Mouse (Mus musculus) kidney, adult 2 months (tissue): ENCODE results near the gene Abhd2.

Experiments
- CTCF ChIP-seq: fragments of 200-500 bp; conservative IDR thresholded peaks from 2 replicates; pipeline ENCODE4 v1.5.1; 2011; ENCODE audit warnings: low read depth, mild to moderate bottlenecking, control low read depth, low read length, moderate library complexity, mixed read lengths; ENCODE audit not compliant: insufficient read depth, insufficient read length
- POLR2A ChIP-seq: fragments of 200-500 bp; IDR thresholded peaks from one replicate; pipeline ENCODE4 v1.6.1; 2011; ENCODE audit warnings: low read depth, low read length, control low read depth

- TF ChIP-seq POLR2A: no peak
- TF ChIP-seq CTCF: no peak
These were observed 22.3 kb downstream of the Abhd2 start for GRCm38 (mm10) chr7:79295196-79295826.
